Mouse (Mus musculus) CD4-positive, CD25-positive, alpha-beta regulatory T cell, adult 2 months (primary cell): Measurements from ENCODE around the gene Epor.

ENCODE experiments used
- DNase-seq: peaks from one replicate; pipeline ENCODE4 v3.0.0-alpha.2; 2012; ENCODE audit warnings: low read depth, low spot score

Gene Epor

DNA sequence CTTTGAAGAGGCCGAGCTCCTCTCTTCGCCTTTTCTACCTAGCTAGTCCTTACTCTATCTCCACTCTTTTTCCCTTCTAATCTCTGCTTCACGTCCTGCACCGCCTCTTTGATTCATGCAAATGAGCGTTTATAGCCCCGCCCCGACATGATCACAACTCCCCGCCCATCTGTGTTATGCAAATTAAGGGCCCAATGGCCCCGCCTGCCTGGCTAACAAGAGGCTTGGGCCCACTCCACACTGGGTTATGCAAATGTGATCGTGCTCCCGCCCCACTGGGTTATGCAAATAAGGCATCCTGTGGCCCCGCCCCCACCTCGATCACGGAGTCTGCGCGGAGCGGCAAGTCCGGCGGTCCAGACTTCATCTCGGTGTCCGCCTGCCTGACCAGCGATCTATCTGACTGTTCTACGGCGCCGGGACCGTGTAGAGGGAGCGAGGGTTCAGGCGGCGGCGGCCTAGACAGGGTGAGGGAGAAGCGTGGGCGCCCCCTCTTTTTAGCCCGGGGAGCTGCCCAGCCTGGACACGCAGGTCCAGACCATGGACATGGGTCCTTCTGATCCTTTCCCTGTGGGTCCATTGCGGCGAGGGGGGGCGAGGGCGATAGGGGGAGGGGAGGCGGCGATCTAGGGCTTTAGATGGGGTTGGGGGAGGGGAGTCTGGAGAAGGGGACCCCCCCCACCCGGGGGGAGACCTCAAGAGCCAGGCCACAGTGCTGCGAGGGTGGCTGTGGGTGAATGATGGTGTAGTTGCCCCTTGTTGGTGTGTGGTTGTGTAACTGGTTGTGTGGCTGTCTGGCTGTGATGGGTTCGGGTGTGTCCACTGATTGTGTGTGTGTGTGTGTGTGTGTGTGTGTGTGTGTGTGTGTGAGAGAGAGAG, 26.4 kb downstream of the Epor start, which contains the start of gene Plppr2:
Gene Plppr2, plus strand, starts transcription at position 342 of the 879 bp plus-strand sequence.
- peak; percentile 88 for DNase-seq

DNA sequence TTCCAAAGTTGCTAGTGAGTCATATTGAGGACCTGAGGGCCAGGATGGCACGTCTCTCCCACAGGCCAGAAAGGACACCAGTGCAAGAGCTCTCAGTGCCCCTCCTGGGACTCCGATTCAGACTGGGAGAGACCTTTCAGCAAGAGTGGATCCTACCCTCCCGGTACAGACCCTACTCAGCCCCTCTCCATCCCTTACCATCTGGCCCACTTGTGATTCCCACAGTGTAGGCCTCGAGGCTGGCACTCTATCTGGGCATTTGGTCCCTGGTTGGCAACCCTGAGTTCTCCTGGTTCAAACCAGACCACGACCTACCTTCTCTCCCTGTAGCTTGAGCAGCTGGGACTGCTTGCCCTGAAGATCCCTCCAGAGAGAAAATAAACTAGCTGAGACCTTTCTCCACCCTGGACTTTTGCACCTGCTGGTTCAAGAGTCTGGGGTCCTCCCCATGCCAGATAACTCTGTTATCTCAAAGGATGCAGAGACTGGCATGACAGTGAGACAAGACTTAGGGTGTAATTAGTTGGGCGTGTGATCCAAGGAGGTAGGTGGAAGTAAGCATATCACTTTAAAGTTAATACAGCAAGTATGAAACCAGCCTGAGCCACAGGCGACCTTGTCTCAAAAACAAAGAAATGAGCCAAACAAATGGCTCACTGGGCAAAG, 27.7 kb downstream of the Epor start:
- no peak for DNase-seq

DNA sequence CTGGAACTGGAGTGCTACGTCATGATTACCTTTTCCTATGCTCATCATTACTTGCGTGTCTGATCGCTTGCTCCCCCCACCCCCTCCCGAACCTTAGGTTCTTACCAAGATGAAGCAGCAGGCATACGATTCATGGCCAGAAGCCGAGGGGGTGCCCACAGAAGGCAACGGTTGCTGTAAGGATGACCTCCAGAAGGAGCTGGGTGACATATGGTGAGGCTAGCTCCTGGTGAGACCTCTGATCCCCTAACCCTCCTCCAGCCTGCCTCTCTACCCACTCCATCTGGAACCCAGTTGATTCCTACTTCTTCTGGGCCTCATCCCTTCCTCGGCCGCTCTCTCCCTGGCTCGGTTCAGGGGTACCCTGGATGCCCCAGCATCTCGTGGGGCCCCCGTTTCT, 29.3 kb downstream of the Epor start:
- no peak for DNase-seq

DNA sequence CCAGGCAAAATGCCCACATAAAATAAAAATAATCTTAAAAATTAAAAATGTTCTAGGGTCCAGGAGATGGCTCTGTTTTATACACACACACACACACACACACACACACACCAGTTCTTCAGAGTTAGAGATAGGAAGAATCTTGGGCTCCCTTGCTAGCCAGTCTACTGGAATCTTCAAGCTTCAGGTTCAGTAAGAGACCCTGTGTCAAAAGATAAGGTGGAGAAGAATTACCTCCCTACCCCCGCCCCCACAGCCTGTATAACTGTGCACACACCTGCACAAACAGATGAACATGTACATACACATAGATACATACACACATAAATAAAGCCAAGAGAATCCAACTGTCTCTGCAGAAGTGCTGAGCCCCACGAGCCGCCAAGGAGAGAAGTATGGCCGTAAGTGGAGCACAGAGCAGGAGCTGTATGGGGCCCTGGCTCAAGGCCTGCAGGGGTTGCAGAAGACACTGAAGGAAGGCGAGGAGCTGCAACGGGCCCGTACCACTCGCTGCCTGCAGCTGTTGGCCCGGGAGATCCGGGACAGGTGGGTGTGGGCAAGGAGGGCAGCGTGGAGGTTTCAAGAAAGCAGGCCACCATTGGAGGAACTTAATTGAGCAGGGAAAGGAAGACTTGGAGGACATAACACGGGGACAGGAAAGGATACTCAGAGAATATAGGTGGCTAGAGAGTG, 30.7 kb downstream of the Epor start:
- no peak for DNase-seq

DNA sequence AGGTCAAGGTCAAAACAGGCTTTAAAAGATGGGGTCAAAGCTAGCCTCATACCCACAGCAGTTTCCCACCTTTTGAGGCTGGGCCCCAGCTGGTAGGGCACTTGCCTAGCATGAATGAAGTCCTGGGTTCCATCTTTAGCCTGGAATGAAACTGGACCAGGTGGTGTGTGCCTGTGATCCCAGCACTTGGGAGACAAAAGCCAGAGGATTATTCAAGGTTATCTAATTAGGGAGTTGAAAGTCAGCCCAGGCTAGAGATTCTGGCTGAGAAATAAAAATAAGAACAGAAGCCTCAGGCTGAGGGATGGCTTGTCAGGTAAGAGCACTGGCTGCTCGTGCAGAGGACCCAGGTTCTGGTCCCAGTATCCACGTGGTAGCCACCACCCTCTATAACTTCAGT, 31.3 kb downstream of the Epor start:
- no peak for DNase-seq

DNA sequence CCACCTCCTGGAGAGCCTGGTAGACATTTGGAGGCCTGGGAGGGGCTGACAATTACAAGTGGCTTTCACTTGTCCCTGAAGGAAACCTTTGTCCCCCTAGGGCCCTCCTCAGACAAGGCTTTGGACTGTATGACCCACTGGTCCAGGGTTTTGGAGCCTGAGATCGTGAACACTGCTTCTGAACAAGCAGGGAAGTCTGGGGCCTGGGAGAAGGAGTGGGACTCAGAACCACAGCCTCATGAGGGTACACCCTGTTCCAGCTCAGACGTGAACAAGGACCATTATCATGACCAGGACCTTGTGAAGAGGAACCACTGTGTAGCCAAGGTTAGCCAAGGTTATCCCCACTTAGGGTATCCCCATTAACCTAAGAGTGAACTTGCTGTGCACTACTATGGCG, 34.1 kb downstream of the Epor start:
- no peak for DNase-seq

DNA sequence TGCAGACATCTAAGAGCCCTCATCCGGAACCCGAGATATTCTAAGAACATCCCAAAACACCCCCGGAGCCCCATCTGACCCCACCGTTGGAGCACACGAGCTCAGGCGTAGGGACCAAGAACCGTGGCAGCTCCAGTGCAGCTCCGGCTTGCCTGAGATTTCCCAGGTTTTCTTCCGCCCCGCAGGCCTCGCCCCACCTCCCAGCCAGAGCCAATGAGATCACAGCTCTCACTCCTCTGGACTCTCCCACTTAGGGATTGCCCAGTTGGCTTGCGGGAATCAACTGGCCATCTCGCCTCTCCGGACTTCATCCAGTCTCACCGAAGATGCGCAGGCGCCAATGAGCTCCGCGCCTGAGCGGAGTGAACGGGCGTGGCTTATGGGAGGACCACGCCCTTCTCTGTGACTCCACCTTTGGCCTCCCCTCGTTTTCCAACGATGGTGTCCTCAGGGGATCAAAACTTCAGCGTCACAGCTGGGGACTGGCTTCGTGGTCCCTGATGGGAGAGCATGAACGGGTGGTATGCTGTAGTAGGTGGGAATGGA, 36.0 kb downstream of the Epor start, which contains the start of the genes Ccdc159 and Tmem205:
Gene Ccdc159, plus strand, starts transcription at position 264 of the 546 bp plus-strand sequence.
Gene Tmem205, minus strand, starts transcription at position 349 of the 546 bp plus-strand sequence.
- DNase-seq, result peak; percentile 48

DNA sequence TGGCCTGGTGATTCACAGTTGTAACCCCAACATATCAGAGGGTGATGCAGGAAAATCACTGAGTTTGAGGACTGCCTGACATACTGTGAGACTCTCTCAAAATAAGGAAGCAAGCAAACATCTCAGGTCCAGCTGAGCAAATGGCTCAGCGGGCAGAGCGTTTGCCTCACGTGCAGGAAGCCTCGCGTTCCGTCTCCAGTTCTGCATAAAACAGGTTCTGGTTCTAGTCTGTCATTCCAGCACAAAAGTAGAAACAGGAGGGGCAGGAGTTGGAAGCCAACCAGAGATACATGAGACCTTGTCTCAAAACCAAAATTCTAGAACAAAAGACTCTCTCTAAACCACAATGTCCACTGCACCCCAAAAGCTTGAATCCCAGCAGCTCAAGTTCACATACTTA, 36.5 kb downstream of the Epor start:
- DNase-seq, result no peak

DNA sequence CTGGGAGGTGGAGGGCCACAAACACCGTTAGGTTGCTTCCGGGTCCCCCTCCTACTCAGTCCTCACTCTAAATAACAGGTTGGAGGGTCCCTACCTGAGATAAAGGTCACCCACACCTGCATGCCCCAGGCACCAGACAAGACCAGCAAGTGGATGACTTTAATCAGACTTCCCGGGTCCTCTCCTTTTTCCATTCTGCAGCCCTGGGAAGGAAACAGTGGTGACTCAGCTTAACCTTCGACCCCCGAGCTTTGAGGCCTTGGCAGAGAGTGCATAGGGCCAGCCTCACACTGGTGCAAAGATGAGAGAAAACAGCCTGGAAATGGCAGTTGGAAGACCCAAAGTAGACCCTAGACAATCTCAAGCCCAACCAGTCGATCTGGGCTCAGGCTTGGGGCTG, 37.2 kb downstream of the Epor start:
- no peak for DNase-seq

DNA sequence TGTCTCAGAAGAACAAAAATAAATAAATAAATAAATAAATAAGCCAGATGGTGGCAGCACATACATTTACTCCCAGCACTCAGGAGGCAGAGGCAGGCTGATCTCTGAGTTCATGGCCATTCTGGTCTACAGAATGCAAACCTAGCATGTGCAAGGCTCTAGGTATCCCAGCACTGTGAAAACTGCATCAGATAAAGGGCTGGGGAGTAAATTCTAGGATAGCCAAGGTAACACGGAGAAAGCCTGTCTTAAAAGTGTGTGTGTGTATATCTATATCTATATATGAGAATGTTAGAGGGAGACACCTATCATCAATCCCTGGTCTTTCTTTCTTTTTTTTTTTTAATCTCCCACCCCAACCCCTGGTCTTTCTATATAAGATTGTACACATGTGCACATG, 37.8 kb downstream of the Epor start:
- no peak for DNase-seq

DNA sequence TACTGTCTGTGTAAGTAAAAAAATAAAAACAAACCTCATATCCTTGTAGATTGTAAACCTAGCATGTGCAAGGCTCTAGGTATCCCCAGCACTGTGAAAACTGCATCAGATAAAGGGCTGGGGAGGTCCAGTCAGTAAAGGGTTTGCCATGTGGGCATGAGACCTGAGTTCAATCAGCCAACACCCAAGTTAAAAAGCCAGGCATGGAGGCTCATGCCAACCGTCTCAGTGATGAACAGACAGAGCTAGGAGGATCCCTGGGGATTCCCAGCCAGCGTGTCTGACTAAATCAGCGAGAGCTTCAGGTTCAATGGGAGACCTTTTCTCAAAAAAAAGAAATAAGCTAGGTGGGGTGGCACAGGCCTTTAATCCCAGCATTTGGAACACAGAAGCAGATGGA, 38.3 kb downstream of the Epor start:
- no peak for DNase-seq

DNA sequence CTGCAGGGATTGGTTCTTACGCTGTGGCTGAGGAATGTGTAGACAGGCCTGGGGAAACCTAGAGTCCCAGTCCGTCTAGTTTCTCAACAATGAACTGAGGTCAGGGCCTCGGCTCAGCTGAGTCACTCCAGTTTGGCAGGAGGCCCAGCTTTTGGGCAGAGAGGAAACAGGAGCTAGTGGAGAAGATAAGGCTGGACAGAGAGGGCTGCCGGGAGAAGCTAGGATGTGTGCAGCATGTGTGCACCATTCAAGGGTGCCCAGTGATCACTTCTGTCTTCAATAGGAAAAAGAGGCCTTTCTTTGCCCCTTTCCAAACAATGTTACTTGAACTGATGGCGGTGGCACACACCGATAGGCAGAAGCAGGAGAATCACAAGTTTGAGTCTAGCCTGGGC, 39.2 kb downstream of the Epor start:
- DNase-seq, result no peak

DNA sequence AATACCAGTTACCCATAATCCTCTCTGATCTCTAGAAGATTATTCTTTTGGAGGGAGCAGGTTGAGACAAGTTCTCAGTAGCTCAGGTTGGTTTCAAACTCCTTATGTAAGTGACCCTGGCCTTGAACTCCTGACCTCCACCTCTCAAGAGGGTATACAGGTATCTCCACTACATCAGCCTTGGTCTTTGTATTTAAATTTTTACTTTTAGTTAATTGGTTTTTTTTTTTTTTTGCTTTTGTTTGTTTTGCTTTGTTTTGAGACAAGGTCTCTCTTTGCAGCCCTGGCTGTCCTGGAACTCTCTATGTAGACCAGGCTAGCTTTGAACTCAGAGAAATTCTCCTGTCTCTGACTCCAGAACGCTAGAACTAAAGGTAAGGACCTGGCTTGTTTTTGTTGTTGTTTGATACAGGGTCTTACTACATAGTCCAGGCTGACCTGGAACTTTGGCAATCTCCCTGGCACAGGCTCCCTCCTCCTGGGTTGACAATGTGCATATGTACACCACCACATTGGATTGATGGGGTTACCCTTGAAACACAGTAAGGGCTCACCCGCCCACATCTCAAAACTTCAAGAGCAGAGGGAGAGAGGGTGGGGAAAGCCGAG, 39.7 kb downstream of the Epor start:
- DNase-seq, result no peak

DNA sequence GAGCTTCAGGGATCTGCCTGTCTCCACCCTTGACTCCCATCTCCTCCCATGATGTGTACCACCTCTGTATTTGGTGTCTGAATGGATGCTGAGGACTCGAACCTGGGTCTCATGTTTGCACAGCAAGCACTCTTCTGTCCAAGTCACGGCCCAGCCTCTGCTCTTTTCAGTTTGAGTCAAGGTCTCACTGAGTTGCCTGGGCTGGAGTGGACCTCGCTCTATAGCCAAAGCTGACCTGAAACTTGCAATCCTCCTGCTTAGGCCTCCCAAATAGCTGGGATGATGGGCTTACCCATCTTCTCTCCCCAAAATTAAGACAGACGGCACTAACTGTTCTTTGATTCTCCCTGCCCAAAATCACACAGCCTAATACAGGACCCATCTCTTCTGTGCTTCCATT, 40.3 kb downstream of the Epor start:
- DNase-seq, result no peak

DNA sequence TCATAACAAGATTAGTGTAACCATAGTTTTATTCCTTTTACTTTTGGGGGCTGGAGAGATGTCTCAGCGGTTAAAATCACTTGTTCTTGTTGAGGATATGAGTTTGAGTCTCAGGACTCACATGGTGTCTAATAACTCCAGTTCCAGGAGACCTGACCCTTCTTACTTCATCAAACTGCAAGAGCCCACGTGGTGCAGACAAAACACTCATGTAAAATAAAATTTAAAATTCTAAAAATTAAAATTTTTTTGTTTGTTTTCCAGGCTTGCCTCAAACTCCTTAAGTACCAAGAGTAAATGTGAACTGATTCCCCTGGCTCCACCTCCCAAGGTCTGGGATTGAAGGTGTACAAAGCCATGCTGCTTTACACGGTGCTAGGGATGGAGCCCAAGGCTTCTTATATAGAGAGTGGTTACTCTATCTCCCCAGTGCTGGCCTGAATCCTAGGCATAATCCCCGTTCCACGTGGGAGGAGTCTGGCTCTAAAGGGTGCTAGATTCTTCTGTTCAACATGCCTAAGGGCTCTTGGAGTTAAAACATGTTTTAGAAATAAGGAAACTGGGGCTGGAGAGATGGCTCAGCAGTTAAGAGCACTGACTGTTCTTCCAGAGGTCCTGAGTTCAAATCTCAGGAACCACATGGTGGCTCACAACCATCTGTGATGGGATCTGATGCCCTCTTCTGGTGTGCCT, 44.5 kb downstream of the Epor start:
- DNase-seq, result no peak

DNA sequence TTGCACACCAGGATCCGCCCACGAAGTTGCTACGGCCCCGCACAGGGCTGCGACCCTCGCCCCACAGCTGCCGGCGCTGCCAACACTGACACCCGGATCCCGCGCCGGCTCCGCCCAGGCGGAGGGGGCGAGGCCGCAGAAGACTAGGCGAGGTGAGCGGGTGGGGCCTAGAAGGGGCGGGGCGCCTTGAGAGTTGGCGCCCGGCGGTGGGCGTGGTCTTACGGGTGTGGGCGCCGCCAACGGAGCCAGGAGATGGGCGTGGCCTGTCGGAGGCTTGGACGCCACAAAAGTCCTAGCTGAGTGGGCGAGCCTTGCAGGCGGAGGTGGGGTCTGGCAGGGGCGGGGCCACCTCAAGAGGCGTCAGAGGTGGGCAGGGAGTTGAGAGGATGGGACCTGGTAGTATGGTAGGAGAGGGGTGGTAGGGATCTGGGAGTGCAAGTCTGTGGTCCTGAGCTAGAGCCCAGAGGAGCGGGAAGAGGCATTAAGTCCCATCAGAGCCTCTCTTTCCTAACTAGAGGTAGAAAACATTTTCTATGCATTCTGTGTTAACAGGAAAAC, 45.2 kb downstream of the Epor start, which contains the start of gene Rab3d:
Gene Rab3d, minus strand, starts transcription at position 158 of the 558 bp plus-strand sequence.
- DNase-seq, result peak; percentile 96

DNA sequence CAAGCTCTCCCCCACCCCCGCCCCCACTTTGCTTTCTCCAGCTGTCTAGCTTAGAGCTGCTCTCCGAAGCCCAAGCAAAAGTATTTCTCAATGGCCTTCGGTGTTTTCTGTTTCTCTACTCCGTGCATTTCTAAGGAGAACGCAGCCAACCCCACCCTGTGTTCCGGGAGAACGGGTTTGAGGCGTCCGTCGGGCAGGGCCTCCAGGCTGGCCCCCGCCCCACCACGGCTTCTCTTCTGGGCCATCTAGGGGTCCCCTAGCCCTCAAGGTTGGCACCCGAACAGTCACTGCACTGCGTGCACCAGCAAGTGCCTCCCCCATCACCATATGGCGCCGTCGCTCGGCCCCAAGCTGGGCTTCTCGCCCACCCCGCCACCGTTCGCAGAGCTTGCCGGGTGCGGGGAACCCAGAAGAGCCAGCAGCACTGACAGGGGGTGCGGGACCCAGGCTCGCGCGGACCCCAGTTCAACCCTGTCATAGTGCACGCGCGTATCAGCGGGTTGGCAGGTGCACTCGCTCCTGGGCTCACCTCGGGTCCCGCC, 45.7 kb downstream of the Epor start:
- no peak for DNase-seq

DNA sequence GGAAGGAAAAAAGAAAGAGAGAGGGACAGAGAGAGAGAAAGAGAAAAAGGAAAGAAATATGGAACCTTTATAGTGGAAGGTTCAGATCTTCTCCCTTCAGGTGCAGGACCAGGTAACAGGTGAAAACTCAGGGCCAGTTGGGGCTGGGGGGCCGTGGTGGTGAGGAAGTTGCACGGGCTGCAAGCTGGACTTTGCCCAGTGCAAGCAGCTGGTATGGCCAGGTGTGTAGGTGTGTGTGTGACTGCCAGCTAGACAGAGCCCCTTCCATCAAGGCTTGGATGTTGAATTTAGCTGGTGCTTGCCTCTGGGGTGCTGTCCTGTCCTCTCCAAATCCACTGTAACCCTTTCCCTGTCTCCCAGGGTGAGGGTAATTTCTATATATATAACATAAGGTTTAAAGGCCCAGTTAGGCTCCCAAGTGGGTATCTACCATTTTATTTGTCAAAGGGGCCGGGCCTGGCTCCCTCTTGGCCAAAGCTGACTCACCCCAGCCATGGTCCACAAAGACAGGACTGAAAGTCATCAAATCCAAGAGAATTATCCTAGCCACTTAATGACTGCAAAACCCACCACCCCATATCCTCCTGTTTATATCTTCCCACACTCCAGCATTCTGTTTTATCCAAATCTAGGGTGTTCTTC, 46.3 kb downstream of the Epor start:
- no peak for DNase-seq

DNA sequence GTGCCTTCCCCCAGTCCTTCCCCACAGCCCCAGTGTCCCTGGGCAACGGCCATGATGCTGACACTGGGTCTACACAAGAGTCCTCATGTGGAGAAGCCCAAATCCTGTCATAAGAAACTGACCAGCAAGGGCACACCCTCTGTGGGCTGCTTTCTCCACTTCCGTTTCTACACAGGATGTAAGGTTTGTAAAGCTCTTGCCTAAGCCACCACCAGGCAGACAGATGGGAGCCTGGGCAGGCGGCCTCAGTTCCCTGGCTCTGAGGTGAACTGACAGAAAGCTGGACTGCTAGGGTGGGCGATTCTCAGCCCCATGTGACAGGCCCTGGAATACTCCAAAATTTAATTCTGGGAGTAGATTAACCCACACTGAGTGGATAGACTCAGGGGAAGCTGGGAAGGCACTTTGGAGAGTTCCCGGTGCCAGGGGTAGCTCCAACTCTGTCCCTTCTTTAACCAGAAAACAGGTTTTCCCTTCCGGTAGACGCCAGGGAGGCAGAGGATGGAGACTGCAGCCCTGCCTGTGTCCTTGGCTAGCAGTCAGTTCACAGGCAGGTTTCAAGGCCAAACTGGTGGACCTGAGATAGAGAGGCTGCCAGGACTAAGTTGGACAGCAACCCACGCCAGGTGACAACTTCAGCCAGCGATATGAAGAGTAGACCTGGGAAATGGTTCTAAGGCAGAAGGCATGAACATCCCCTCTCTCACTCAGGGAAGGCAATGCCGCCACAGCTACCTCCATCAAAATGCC, 53.7 kb downstream of the Epor start:
- DNase-seq, result no peak
